Mouse (Mus musculus): Measurements from ENCODE around the gene Iqcn.

The Iqcn gene

DNA sequence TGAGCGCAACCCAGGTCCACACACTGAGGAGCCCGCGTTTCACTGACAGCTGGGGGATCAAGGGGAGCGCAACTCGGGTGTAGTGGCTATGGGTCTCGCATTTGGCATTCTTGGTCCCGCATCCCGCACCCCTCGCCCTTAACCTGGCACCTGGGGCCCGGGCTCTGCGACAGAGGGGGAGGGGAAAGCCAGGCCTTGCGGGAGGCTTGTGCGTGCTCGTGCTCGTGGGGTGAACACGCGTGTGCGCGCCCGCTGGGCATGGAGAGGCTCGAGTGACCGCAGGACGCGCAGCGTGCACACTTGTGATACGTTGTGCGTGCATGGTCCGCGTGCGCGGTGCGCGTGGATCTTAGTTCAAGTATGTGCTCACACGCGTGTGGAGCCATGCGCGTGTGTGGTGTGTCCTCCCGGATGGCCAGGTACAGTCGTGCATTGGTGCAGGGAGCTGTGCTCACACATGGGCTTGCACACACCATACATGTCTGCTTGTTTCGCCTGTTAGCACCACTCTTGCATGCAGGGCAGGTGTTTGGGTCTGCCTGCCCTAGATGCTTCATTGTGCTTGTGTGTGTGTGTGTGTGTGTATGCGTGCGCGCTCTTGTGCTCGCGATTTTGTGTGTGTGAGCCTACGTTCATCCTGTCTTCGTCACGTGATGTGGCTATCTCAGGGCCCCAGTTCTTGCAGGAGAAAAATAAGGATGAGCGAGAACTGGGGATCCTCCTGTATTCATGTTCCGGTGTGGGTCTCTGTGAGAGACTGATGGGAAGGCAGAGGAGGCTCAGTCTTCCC, 51.8 kb downstream of the Iqcn start:
- in situ Hi-C loops (cut with MboI) = loop anchor here (5.0 kb wide), 1 partner anchor 38 kb away; the partner anchor contains the start of gene Gm3336

DNA sequence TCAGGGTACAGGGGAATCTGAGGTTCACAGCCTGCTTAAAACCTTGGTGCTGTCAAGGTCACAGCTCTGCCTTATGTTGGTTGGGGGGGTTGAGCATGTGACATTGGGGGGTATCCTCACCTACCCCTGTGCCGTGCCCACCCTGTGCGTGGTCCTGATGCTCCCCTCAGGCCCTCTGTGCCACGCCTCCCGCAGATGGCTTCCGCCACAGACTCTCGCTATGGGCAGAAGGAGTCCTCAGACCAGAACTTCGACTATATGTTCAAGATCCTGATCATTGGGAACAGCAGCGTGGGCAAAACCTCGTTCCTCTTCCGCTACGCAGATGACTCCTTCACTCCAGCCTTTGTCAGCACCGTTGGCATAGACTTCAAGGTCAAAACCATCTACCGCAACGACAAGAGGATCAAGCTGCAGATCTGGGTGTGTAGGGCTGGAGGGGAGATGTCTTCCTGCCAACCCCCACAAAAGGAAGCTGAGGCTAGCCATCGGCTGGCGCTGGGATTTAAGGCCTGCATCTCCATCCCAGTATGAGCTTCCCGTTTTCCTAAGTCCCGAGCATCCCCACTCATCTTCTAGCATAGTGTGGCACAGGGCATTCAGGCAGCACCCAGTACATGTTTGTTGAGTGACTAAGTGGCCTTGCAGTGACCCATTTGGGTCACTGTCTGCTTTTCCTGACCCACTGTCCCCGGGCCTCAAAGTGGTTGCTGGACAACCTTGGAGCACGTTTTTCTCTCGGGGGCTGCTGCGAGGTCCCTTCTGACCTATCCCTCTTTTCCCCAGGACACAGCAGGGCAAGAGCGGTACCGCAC, 52.6 kb downstream of the Iqcn start:
- in situ Hi-C loops (cut with MboI) = no loop called here

DNA sequence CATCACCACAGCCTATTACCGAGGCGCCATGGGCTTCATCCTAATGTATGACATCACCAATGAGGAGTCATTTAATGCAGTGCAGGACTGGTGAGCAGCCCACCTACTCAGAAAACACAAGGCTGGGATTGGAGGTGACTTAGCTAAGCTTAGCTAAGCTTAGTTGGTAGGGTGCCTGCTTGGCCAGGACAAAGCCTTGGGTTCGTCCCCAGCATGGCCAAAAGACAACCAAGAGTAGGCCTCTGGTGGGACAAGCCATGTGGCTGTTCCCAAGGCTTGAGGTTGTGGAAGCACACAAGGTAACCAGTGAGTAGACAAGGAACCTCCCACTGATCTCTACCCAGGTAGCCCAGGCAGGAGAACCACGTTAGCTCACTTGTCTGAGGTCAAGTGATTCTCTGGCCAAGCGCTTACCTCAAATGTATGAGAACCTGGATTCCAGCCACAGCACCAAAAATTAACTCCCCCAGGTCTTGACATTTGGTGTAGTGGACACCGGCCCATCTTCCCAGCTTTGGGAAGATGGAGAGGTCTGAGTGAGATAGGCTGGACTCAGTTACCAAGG, 53.3 kb downstream of the Iqcn start:
- in situ Hi-C loops (cut with MboI) = no loop called here

DNA sequence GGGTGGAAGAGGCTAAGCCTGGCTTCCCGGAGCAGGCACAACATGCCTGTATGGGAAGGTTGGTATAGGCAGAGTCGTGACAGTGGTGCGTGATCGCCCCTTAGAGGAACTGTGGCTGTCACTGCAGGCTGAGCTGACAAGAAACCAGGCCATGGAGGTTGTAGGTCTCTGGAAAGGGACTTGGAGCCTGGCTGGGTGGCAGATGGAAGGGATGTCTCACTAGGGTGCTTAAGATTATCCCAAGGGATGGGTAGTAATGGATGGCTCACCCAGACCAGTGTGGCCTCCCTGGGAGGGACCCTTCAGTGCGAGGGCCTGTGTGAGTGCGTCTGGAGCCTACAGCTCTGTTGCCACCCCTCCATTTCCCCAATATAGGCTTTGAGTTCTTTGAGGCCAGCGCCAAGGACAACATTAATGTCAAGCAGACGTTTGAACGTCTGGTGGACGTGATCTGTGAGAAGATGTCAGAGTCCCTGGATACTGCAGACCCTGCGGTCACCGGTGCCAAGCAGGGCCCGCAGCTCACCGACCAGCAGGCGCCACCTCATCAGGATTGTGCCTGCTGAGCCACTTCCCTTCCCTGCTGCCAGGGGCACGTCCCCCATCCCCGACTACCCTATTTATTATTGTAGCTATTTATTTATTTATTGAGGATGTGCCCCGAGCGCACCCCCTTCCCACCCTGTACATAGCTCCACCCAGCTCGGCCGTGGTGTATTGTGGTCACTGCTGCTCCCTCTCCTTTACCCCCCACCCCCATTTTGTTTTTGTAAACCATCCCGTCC, 54.5 kb downstream of the Iqcn start:
- in situ Hi-C loops (cut with MboI) = no loop called here

DNA sequence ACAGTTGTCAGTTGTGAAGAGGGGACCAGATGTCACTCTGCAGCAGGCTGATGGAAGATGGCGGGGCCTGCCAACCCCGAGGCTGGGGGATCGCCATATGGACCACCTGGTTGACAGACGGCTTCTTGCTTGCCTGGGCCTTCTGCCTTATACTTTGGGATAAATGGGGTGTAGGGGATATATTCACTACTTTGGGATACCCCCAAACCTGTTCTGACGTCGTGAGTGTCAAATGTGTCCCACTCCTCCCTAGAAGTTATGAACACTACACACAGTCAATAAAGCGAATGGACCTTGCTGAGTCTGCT, 55.0 kb downstream of the Iqcn start:
- in situ Hi-C loops (cut with MboI) = no loop called here

DNA sequence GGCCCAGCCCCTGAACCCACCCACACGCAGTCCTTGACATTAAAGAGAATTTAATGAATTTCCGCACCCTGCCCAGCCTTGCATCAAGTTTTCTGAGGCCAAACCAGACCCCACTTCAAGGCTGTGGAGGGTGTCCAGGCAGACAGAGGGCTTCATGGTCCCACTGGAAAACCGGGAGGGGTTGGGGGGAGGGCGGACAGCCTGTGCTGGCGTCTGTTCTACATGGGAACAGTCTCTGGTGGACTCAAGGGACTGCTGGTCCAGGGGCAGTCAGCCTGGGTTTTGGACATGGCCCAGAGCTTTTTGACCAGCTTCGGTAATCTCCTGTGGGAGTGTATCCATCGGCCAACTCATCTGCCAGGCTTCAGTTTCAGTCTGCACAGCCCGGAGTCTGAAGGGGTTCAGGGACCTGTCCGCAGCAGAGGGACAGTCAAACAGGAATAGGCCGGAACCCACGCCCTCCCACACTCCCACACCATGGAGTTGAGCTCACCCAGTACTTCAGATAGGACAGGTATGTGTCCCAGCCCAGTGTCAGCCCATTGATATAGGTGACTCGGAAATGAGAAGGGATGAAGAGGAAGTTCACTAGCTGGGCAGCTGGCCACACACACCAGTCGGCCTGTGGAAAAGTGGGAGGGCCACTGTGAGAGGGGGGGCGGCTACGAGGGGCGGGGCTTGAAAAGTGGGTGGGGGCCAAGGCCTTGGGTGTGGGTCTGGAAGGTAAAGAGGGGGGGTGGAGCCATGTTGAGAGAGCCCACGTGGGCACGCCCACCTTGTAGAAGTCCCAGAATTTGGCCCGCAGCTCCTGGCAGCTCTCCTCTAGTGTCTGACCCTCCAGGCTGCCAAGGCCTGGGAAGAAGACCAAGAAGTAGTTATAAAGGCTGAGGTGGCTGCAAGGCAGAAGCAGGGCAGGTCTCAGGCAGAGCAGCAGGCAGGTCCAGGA, 55.6 kb downstream of the Iqcn start:
- in situ Hi-C loops (cut with MboI) = no loop called here

DNA sequence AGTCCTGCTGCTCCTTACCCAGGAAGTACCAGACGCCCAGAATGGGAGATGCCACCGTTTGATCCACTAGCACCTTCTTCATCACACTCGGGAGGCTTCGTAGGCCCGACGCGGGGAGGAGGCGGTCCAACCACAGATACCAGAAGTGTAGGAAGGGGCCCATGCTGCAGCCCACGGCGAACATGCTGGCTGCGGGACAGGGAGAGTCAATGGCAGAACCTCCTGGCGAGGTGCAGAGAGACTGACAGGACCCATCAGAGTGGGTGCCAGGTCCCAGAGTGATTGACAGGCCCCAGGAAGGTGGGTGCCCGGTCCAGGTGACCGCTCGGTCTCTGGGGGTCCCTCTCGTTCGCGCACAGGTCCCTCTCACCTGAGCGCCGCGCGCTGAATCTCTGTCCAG, 57.1 kb downstream of the Iqcn start:
- in situ Hi-C loops (cut with MboI) = no loop called here

DNA sequence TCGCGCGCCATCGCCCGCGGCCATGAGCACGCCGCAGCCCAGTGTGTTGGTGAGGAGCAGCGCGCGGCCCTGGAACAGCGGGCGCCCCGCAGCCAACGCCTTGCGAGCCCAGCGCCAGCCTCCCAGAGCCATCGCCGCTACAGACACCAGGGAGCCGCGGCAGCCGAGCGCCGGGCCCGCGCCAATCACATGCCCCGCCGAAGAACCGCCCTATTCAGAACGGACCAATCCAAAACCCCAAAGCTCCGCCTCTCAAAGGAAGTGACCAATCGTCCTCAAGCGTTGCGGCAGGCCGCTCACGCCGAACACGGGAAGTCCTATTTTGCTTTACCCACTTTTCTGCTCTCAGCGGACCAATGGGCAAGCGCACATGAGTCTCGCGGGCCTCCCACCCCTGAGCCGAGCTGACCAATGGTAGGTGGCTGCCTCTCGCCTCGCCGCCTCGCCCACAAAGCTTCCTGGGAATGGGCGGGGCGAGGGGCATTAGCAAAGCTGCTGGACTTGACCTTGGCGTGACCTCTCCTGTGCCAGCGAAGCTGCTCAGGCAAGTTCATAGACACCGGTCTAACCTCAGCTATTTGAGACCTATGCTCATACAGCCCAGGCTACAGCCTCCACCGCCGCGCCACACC, 57.6 kb downstream of the Iqcn start, which contains the start of gene Mpv17l2:
TSS of gene Mpv17l2 (minus strand) at position 172 of the 632 bp plus-strand sequence.
- in situ Hi-C loops (cut with MboI) = no loop called here

DNA sequence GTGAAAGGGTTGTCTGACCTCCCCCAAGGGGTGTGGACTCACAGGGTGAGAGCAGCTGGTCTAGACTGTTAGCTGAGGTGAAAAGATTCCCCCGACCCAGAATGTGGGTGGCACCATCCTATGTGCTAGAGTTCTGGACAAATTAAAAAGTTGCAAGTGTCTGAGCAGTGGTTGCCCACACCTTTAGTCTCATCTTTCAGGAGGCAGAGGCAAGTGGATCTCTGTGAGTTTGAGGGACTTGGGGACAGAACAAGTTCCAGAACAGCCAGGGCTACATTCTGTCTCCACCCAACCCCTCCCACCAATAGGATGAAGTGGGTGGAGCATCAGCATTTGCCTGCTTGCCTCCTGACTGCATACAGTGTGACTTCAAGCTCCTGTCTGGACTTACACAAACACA, 58.9 kb downstream of the Iqcn start:
- in situ Hi-C loops (cut with MboI) = no loop called here

DNA sequence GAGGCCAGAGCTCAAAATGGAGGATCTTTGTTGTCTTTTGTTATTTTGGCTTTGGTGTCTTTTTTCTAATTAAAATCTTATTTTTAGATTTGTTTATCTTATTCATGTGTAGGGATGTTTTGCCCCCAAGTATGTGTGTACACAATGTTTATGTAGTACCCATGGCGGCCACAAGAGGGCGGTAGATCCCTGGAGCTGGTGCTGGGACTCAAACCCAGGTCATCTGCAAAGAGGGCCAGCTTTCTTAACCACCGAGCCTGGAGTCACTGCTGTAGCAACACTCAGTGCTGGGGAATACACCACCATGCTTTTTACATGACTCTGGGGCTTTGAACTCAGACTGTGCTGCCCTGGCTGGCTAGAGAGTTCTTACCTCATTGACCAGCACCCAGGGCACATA, 60.1 kb downstream of the Iqcn start:
- in situ Hi-C loops (cut with MboI) = no loop called here

DNA sequence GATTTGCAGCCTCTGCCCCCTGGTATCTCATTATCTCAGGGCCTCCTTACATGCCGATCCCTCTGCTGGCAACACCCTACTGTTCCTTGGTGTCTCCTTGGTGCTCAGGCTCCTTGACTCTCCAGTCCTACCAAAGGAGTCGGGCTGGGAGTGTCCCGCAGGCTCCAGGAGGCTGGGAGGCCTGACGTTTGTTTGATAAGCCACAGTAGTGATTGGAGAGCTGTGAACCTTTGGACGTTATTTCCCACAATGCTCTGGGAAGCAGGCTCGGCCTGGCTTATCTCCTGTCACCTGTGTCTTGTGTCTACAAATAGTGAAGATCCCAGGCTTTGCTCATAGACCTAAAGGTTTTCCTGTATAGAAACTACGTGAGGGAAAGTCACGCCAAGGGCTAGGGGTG, 60.8 kb downstream of the Iqcn start:
- in situ Hi-C loops (cut with MboI) = no loop called here

DNA sequence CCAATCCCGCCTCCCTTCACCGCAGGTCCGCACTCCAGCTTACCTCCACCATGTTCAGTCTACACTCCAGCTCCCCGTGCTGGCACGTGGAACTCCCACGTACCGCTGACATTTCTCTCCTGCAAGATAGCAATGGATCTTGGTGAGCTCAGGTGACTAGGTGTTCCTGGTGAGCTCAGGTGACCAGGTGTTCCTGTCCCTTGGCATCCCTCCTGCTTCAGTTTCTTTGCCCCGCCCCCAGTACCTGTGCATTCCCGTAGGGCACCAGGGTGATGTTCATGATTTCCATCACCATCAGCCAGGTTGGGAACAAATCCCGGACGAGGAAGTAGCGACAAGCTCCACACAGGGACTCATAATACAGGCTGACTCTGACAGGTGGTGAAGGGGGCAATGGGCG, 61.4 kb downstream of the Iqcn start:
- in situ Hi-C loops (cut with MboI) = no loop called here

DNA sequence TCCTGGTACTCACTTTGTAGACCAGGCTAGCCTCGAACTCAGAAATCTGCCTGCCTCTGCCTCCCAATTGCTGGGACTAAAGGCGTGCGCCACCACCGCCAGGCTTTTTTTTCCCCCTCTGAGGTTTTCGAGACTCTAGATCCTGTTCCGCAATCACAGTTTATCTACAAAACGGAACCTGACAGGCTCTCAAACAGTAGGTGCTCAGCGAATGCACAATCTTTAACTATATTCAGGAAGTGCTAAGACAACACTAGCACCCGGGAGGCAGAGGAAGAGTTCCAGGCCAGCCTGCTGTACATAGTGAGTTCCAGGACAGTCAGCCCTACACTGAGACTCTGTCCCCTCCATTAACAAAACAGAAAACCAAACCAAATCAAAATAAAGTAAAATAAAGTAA, 62.1 kb downstream of the Iqcn start:
- in situ Hi-C loops (cut with MboI) = no loop called here

DNA sequence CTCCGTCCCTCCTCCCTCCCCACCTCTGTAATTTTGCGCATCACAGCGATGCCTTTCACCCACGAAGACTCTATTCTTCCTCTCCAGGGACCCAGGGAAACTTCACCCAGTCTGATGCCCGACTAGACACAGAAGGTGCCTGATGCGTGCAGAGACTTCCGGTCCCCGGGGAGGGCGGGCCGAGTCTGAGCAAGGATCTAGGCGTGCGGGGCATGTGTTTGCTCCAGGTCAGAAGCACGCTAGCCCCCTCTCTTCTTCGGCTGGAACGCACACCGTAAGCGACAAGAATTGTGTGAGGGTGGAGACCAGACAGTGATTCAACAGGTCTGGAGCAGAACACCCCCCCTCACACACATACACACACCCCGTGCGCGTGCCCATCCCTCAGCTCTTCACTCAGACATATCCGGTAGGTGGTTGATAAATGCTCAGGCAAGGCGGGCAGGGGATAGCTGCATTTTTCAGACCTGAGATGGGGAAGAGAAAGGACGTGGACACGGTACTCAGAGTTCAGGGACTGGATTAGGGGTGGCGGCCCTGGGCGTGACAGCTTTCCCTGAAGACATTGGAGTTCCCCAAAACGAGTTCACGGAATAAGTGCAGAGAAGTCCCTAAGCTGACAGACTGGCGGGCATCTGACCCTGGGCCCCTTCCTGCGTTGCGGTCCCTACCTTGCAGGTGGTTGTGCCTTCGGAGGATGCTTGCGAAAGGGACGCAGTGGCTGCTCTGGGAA, 62.7 kb downstream of the Iqcn start:
- in situ Hi-C loops (cut with MboI) = no loop called here

DNA sequence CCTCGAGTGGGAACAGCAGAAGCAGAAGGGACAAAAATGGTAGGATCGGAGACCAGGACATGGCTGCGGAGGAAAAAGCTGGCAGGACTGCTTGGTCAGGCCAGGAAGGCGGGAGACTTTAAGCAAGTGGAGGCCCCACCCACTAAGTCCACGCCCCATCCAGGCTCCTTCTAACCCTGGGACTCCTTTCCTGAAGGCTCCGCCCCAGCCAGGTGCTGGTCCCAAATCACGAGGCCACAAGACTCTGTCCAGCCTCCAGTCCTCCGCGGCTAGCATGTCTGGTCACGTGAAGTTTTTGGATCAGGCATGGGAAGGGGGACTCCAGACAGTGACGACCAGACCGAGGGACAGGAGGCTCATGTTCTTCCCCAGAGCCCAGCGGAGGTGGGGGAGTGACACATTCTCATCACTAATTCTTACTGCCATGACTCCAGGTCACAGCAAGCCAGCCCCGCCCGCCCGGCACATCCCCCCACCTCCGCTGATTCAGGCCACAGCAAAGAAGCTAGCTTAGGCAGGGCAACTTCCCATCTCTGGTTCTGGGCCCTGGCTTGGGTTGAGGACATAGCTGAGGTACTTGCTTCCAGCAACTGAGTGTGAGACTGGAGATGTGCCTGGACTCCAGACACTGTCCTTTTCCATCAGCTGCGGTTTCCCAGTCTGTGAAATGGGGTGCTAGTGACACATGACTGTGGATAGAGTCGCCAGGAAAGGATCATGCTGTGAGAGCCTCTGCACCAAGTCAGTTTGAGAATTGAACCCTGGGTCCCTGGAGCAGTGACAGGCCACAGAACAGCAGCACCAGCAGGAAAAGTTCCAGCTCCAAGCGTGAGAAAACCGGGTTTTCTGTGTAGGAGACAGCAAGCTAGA, 63.5 kb downstream of the Iqcn start:
- in situ Hi-C loops (cut with MboI) = no loop called here
